In the genomic region with DNA sequence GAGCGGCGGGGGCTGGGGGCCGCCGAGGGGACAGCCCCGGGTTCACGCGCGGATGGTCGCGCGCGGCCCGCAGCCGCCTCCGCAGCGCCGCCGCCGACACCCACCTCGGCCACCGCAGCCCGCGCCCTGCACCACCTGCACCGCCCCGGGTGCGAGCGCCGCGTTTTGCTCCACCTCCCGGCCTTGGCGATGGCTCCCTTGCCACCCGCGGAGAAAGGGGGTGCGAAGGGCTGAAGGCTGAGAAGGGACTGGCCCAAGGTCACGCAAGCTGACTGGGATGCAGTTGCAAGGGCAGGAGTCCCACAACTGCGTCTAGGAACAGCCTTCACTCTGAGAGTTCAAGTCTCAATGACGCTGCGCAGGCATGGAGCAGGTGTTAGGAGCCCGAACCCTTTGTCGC, we compare ENCODE assay signal across 8 mouse cellular contexts. TPM values are rescaled to one million over a fixed set of nuclear protein-coding genes. Genes with fewer than 3 reads are reported as not detected.
DNase-seq lines count a peak whose midpoint lies in the region; ATAC-seq lines count a peak whose summit lies in the region.

No protein-coding gene starts in this region.

- peak overlapping the region; percentile 93 for H3K4me3 ChIP-seq in megakaryocyte, embryonic 14.5 days (replicated peaks)

- peaks cover 44% of the 10 kb centered on the region for H3K4me1 ChIP-seq in megakaryocyte, embryonic 14.5 days

- H3K9me3 ChIP-seq in megakaryocyte, embryonic 14.5 days: no peaks in the 10 kb centered on the region

- no peak for ATAC-seq in CD4-positive, CD25-positive, alpha-beta regulatory T cell, adult 4 months
- ATAC-seq in megakaryocyte, adult 5-6 weeks (ENCODE audit: poor library complexity, severe bottlenecking): no peak
- peak; percentile 36; the same call in 1 of the 2 replicates for ATAC-seq in granulocyte monocyte progenitor cell, adult 5-6 weeks (replicated peaks; ENCODE audit: poor library complexity, severe bottlenecking)
- no peak for ATAC-seq in inflammation-experienced regulatory T-cells, adult 6 months

- H3K36me3 ChIP-seq in megakaryocyte, embryonic 14.5 days (replicated peaks; ENCODE audit: low read length): peaks cover 40% of the 10 kb centered on the region

- peak; percentile 13 for DNase-seq in CD4-positive, CD25-positive, alpha-beta regulatory T cell, adult 2 months (ENCODE audit: low read depth, low spot score)
- peak; percentile 51 for DNase-seq in liver
- peak; percentile 87 for DNase-seq in ovary, adult 18-20 months (ENCODE audit: low spot score)

- H3K27me3 ChIP-seq in megakaryocyte, embryonic 14.5 days (replicated peaks): peaks cover 8% of the 10 kb centered on the region

RNA-seq across cellular contexts. Expression of a gene that starts 30.9 kb away (rescaled TPM):
- 1 to 10 TPM; 1.8 to 2.1 TPM for polyA plus RNA-seq in CD4-positive, CD25-positive, alpha-beta regulatory T cell, adult 4 months (2017; shearing (Covaris generic))
- polyA plus RNA-seq in megakaryocyte, embryonic 14.5 days (2012; ENCODE audit: insufficient read depth, low replicate concordance): 17.7 and 18.2 TPM in 2 replicates
- total RNA-seq in megakaryocyte, adult 5-6 weeks (2015): 0.85 and 2.1 TPM in 2 replicates
- total RNA-seq in megakaryocyte, adult 5-6 weeks (2017): 2.1 TPM in 2 replicates
- 12.2 and 13.3 TPM in 2 replicates for total RNA-seq in granulocyte monocyte progenitor cell, adult 5-6 weeks (2014; fragmentation: Nextera tagmentation)
- 3.3 and 6.1 TPM in 2 replicates for total RNA-seq in granulocyte monocyte progenitor cell, adult 5-6 weeks (2017)
- polyA plus RNA-seq in inflammation-experienced regulatory T-cells, adult 6 months (2017; shearing (Covaris generic)): 1 to 10 TPM; 1.1 to 2.8 (median 2.0) TPM

Comparison
In these comparisons a context has a peak if more than half of its experiments do, and no peak if none do; other contexts are left out.
1. DNase-seq: peak in every context shown above with its lines; median percentile 87 in ovary, adult 18-20 months; 51 in liver; 13 in CD4-positive, CD25-positive, alpha-beta regulatory T cell, adult 2 months.